Mouse (Mus musculus): Measurements from ENCODE around the gene Znrf4. TPM values are rescaled to one million over a fixed set of nuclear protein-coding genes. Genes with fewer than 3 reads are reported as not detected.

The Znrf4 gene
- polyA plus RNA-seq (2011; ENCODE audit: insufficient read depth, insufficient read length, low replicate concordance, missing spikeins) = not detected in 2 replicates

DNA sequence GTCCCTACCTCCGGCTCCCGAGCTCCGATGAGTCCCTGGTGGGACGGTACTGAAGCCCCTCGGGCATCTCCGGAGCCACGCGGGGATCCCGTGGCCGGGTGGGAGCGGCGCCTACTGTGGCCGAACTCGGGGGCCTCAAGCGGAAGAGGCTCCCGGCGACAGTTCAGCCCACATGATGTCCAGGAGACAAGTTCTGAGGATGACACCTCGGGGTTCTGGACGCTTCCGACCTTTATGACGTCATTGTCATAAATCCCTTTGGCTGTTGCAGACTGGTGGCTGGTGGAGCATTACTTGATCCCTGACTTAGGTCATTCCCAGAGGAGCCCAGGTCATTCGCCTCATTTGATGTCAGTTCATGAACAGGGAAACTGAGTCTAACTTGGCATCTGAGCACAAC lies at the start of gene Znrf4:
Gene Znrf4 (minus strand): TSS at position 122 of the 400 bp plus-strand sequence.
- 62% methylated on average over 22 of the region's 22 CpGs for WGBS
- H3K27ac ChIP-seq (ENCODE audit: control insufficient read depth, insufficient read depth, low read depth, low read length, poor library complexity) = no peak within 1 kb of the TSS
- TF ChIP-seq POLR2A (IDR thresholded peaks at IDR 0.05; ENCODE audit: borderline replicate concordance, control insufficient read depth, low read depth, low read length) (no peak), CTCF (IDR thresholded peaks at IDR 0.05; ENCODE audit: control insufficient read depth, insufficient read depth, low read length) (no peak)
- H3K4me3 ChIP-seq (replicated peaks; ENCODE audit: control insufficient read depth, low read depth, low read length) = no peak within 1 kb of the TSS
- no peaks in the 10 kb centered on the region; the same call in 1 of the 2 replicates for H3K4me1 ChIP-seq (ENCODE audit: control insufficient read depth, insufficient read depth, low read length)

GRCm38 (mm10) chr17:56561866-56562265 lies 49.6 kb upstream of the Znrf4 start:
- Histone ChIP-seq H3K4me1 (ENCODE audit: control insufficient read depth, insufficient read depth, low read length) (no peaks in the 10 kb centered on the region), H3K27ac (ENCODE audit: control insufficient read depth, insufficient read depth, low read depth, low read length, poor library complexity) (no peak overlapping the region), H3K4me3 (replicated peaks; ENCODE audit: control insufficient read depth, low read depth, low read length) (no peak overlapping the region)
- no peak for TF ChIP-seq CTCF (IDR thresholded peaks at IDR 0.05; ENCODE audit: control insufficient read depth, insufficient read depth, low read length)
- no peak for TF ChIP-seq POLR2A (IDR thresholded peaks at IDR 0.05; ENCODE audit: borderline replicate concordance, control insufficient read depth, low read depth, low read length)
- 67% methylated on average over 2 of the region's 2 CpGs for WGBS

GRCm38 (mm10) chr17:56560131-56560530 lies 47.9 kb upstream of the Znrf4 start:
- TF ChIP-seq POLR2A (IDR thresholded peaks at IDR 0.05; ENCODE audit: borderline replicate concordance, control insufficient read depth, low read depth, low read length) (no peak), CTCF (IDR thresholded peaks at IDR 0.05; ENCODE audit: control insufficient read depth, insufficient read depth, low read length) (no peak)
- H3K4me1 ChIP-seq (ENCODE audit: control insufficient read depth, insufficient read depth, low read length) = no peaks in the 10 kb centered on the region
- H3K4me3 ChIP-seq (replicated peaks; ENCODE audit: control insufficient read depth, low read depth, low read length) = no peak overlapping the region
- 15% methylated on average over 1 of the region's 1 CpGs for WGBS
- no peak overlapping the region for H3K27ac ChIP-seq (ENCODE audit: control insufficient read depth, insufficient read depth, low read depth, low read length, poor library complexity)

GRCm38 (mm10) chr17:56559386-56559785 lies 47.2 kb upstream of the Znrf4 start:
- no peaks in the 10 kb centered on the region for H3K4me1 ChIP-seq (ENCODE audit: control insufficient read depth, insufficient read depth, low read length)
- no peak overlapping the region for H3K27ac ChIP-seq (ENCODE audit: control insufficient read depth, insufficient read depth, low read depth, low read length, poor library complexity)
- 51% methylated on average over 3 of the region's 3 CpGs for WGBS

GRCm38 (mm10) chr17:56558448-56558847 lies 46.2 kb upstream of the Znrf4 start:
- 18% methylated on average over 3 of the region's 3 CpGs for WGBS
- Histone ChIP-seq H3K27ac (ENCODE audit: control insufficient read depth, insufficient read depth, low read depth, low read length, poor library complexity) (no peak overlapping the region), H3K4me1 (ENCODE audit: control insufficient read depth, insufficient read depth, low read length) (no peaks in the 10 kb centered on the region), H3K4me3 (replicated peaks; ENCODE audit: control insufficient read depth, low read depth, low read length) (no peak overlapping the region)
- TF ChIP-seq CTCF (IDR thresholded peaks at IDR 0.05; ENCODE audit: control insufficient read depth, insufficient read depth, low read length) = peak; percentile 78
- no peak for TF ChIP-seq POLR2A (IDR thresholded peaks at IDR 0.05; ENCODE audit: borderline replicate concordance, control insufficient read depth, low read depth, low read length)

More at GRCm38 (mm10) chr17:56559386-56559785, 47.2 kb upstream of the Znrf4 start:
- H3K4me3 ChIP-seq (replicated peaks; ENCODE audit: control insufficient read depth, low read depth, low read length) = no peak overlapping the region
- TF ChIP-seq POLR2A (IDR thresholded peaks at IDR 0.05; ENCODE audit: borderline replicate concordance, control insufficient read depth, low read depth, low read length) = no peak
- no peak for TF ChIP-seq CTCF (IDR thresholded peaks at IDR 0.05; ENCODE audit: control insufficient read depth, insufficient read depth, low read length)

- TF ChIP-seq CTCF (IDR thresholded peaks at IDR 0.05; ENCODE audit: control insufficient read depth, insufficient read depth, low read length) (no peak), POLR2A (IDR thresholded peaks at IDR 0.05; ENCODE audit: borderline replicate concordance, control insufficient read depth, low read depth, low read length) (no peak)
- no peak within 1 kb of the TSS for H3K27ac ChIP-seq (ENCODE audit: control insufficient read depth, insufficient read depth, low read depth, low read length, poor library complexity)
- no peaks in the 10 kb centered on the region for H3K4me1 ChIP-seq (ENCODE audit: control insufficient read depth, insufficient read depth, low read length)
- no peak within 1 kb of the TSS for H3K4me3 ChIP-seq (replicated peaks; ENCODE audit: control insufficient read depth, low read depth, low read length)
- 87% methylated on average over 20 of the region's 20 CpGs for WGBS
Measured at GRCm38 (mm10) chr17:56554122-56554551, 41.9 kb upstream of the Znrf4 start, which contains the start of gene Gm20219. Gm20219 (minus strand) TSS chr17:56554387.

- no peaks in the 10 kb centered on the region for H3K4me1 ChIP-seq (ENCODE audit: control insufficient read depth, insufficient read depth, low read length)
- WGBS = 69% methylated on average over 5 of the region's 5 CpGs
- no peak overlapping the region for H3K4me3 ChIP-seq (replicated peaks; ENCODE audit: control insufficient read depth, low read depth, low read length)
- TF ChIP-seq CTCF (IDR thresholded peaks at IDR 0.05; ENCODE audit: control insufficient read depth, insufficient read depth, low read length) (peak; percentile 98), POLR2A (IDR thresholded peaks at IDR 0.05; ENCODE audit: borderline replicate concordance, control insufficient read depth, low read depth, low read length) (no peak)
- H3K27ac ChIP-seq (ENCODE audit: control insufficient read depth, insufficient read depth, low read depth, low read length, poor library complexity) = no peak overlapping the region
Measured at GRCm38 (mm10) chr17:56552781-56553363, 40.6 kb upstream of the Znrf4 start.

GRCm38 (mm10) chr17:56551841-56552581 lies 39.8 kb upstream of the Znrf4 start:
- Histone ChIP-seq H3K27ac (ENCODE audit: control insufficient read depth, insufficient read depth, low read depth, low read length, poor library complexity) (no peak overlapping the region), H3K4me3 (replicated peaks; ENCODE audit: control insufficient read depth, low read depth, low read length) (no peak overlapping the region), H3K4me1 (ENCODE audit: control insufficient read depth, insufficient read depth, low read length) (no peaks in the 10 kb centered on the region)
- 87% methylated on average over 6 of the region's 6 CpGs for WGBS
- no peak for TF ChIP-seq CTCF (IDR thresholded peaks at IDR 0.05; ENCODE audit: control insufficient read depth, insufficient read depth, low read length)
- no peak for TF ChIP-seq POLR2A (IDR thresholded peaks at IDR 0.05; ENCODE audit: borderline replicate concordance, control insufficient read depth, low read depth, low read length)
